25 mouse cellular contexts compared by ENCODE assay signal in genomic region chr8:61313016-61313415, GRCm38 (mm10).
DNase-seq lines count a peak whose midpoint lies in the region; ATAC-seq and TF ChIP-seq lines count a peak whose summit lies in the region.
"Had no signal": no experiment of that assay in that cellular context is flagged by ENCODE, and none has a peak within 500 bp of the region (broad histone marks: within the 10 kb centered on the region; RNA-seq: fewer than 3 reads in every experiment).

No protein-coding gene starts in this region.

- TF ChIP-seq CTCF in layer of hippocampus, adult 2 months (conservative IDR thresholded peaks at IDR 0.05): peak; percentile 30; the same call in 1 of the 2 replicates

- no peak overlapping the region for H3K9ac ChIP-seq in midbrain, embryonic 15.5 days
- no peak overlapping the region for H3K9ac ChIP-seq in forebrain, embryonic 12.5 days
- H3K9ac ChIP-seq in liver, embryonic 11.5 days (ENCODE audit: low read depth, low read length): no peak overlapping the region
- H3K9ac ChIP-seq: embryonic facial prominence, embryonic 12.5 days; heart, embryonic 12.5 days; hindbrain, embryonic 14.5 days; limb, embryonic 12.5 days; stomach, embryonic 15.5 days had no signal

- H3K27ac ChIP-seq in layer of hippocampus, adult 2 months: 0 out of 2 replicates have a peak overlapping the region, but pooled peaks have one; percentile 18
- peak overlapping the region; percentile 23 for H3K27ac ChIP-seq in midbrain, embryonic 10.5 days (replicated peaks)
- H3K27ac ChIP-seq in midbrain, embryonic 15.5 days: no peak overlapping the region; the same call in 1 of the 2 replicates
- peak overlapping the region; percentile 96 for H3K27ac ChIP-seq in brown adipose tissue, adult 24 weeks (replicated peaks; ENCODE audit: low read depth, low read length)
- no peak overlapping the region for H3K27ac ChIP-seq in forebrain, embryonic 12.5 days
- no peak overlapping the region for H3K27ac ChIP-seq in liver, embryonic 11.5 days (ENCODE audit: low read depth, low read length)
- H3K27ac ChIP-seq: embryonic facial prominence, embryonic 12.5 days; hindbrain, embryonic 14.5 days; left cerebral cortex, adult 2 months; limb, embryonic 12.5 days; stomach, embryonic 15.5 days had no signal

- no peaks in the 10 kb centered on the region; the same call in 1 of the 2 replicates for H3K9me3 ChIP-seq in midbrain, embryonic 10.5 days (replicated peaks)
- H3K9me3 ChIP-seq in midbrain, embryonic 15.5 days: no peaks in the 10 kb centered on the region
- H3K9me3 ChIP-seq in forebrain, embryonic 12.5 days: no peaks in the 10 kb centered on the region
- no peaks in the 10 kb centered on the region for H3K9me3 ChIP-seq in liver, embryonic 11.5 days (ENCODE audit: control insufficient read depth, low read length)
- H3K9me3 ChIP-seq: embryonic facial prominence, embryonic 12.5 days; stomach, embryonic 15.5 days had no signal

- peaks cover 7% of the 10 kb centered on the region for H3K36me3 ChIP-seq in midbrain, embryonic 10.5 days
- H3K36me3 ChIP-seq in midbrain, embryonic 15.5 days (replicated peaks): no peaks in the 10 kb centered on the region
- H3K36me3 ChIP-seq in forebrain, embryonic 12.5 days (replicated peaks): no peaks in the 10 kb centered on the region
- no peaks in the 10 kb centered on the region for H3K36me3 ChIP-seq in liver, embryonic 11.5 days (ENCODE audit: control insufficient read depth, insufficient read depth, low read length)
- H3K36me3 ChIP-seq: embryonic facial prominence, embryonic 12.5 days; limb, embryonic 12.5 days; stomach, embryonic 15.5 days had no signal

- peaks cover 56% of the 10 kb centered on the region for H3K4me1 ChIP-seq in midbrain, embryonic 10.5 days
- peaks cover 24% of the 10 kb centered on the region for H3K4me1 ChIP-seq in midbrain, embryonic 15.5 days
- H3K4me1 ChIP-seq in brown adipose tissue, adult 24 weeks (ENCODE audit: control insufficient read depth, insufficient read depth, insufficient read length, low read length): peaks cover 22% of the 10 kb centered on the region
- peaks cover 67% of the 10 kb centered on the region for H3K4me1 ChIP-seq in forebrain, embryonic 12.5 days
- peaks cover 4% of the 10 kb centered on the region; the same call in 1 of the 2 replicates for H3K4me1 ChIP-seq in liver, embryonic 11.5 days (replicated peaks; ENCODE audit: control insufficient read depth, insufficient read depth, low read length)
- H3K4me1 ChIP-seq: stomach, embryonic 15.5 days had no signal

- no peak for ATAC-seq in midbrain, embryonic 15.5 days (replicated peaks)
- no peak for ATAC-seq in forebrain, embryonic 12.5 days (ENCODE audit: low FRiP score)
- ATAC-seq in liver, embryonic 11.5 days (replicated peaks; ENCODE audit: low FRiP score): no peak
- ATAC-seq: activated CD4-positive, CD25-positive, alpha-beta regulatory T cell, adult 4 months; forebrain, embryonic 16.5 days had no signal

- no peak overlapping the region for H3K4me2 ChIP-seq in midbrain, embryonic 15.5 days
- no peak overlapping the region for H3K4me2 ChIP-seq in forebrain, embryonic 12.5 days
- H3K4me2 ChIP-seq in liver, embryonic 11.5 days: no peak overlapping the region
- H3K4me2 ChIP-seq: embryonic facial prominence, embryonic 12.5 days; heart, embryonic 12.5 days; hindbrain, embryonic 14.5 days; limb, embryonic 12.5 days; midbrain, embryonic 11.5 days; stomach, embryonic 15.5 days had no signal

- no peaks in the 10 kb centered on the region for H3K27me3 ChIP-seq in midbrain, embryonic 10.5 days (ENCODE audit: low read depth, poor library complexity, severe bottlenecking)
- no peaks in the 10 kb centered on the region for H3K27me3 ChIP-seq in midbrain, embryonic 15.5 days (replicated peaks)
- H3K27me3 ChIP-seq in forebrain, embryonic 12.5 days: no peaks in the 10 kb centered on the region
- H3K27me3 ChIP-seq in liver, embryonic 11.5 days (replicated peaks; ENCODE audit: control insufficient read depth, insufficient read depth, low read length): no peaks in the 10 kb centered on the region
- H3K27me3 ChIP-seq: embryonic facial prominence, embryonic 12.5 days; heart, embryonic 12.5 days; limb, embryonic 12.5 days; stomach, embryonic 15.5 days had no signal

- WGBS in midbrain, embryonic 10.5 days: 92% methylated on average over 7 of the region's 7 CpGs
- WGBS in midbrain, embryonic 15.5 days: 85% methylated on average over 7 of the region's 7 CpGs
- 85% methylated on average over 7 of the region's 7 CpGs for WGBS in forebrain, embryonic 12.5 days
- WGBS in liver, embryonic 11.5 days: 83% methylated on average over 7 of the region's 7 CpGs

- no peak for DNase-seq in layer of hippocampus, adult 2 months (ENCODE audit: low spot score in 2 of 2)
- no peak for DNase-seq in layer of hippocampus, postnatal 25 days (ENCODE audit: extremely low spot score in 1 of 2, low spot score in 1 of 2)
- DNase-seq in midbrain, embryonic 10.5 days (ENCODE audit: low spot score): no peak
- DNase-seq in liver, embryonic 11.5 days (ENCODE audit: low spot score): no peak
- DNase-seq: adrenal gland, adult 8-10 months; B cell, adult 2 months; cerebellum, adult 9-10 months; cerebellum, postnatal 36 days; gastrocnemius, postnatal 10 days; kidney, adult 11 months; kidney, postnatal 14 days; right cerebral cortex, postnatal 14 days had no signal

- H3K4me3 ChIP-seq in layer of hippocampus, adult 2 months: no peak overlapping the region
- no peak overlapping the region for H3K4me3 ChIP-seq in midbrain, embryonic 10.5 days
- H3K4me3 ChIP-seq in midbrain, embryonic 15.5 days: no peak overlapping the region
- no peak overlapping the region for H3K4me3 ChIP-seq in brown adipose tissue, adult 24 weeks (ENCODE audit: insufficient read depth, low read depth, low read length)
- H3K4me3 ChIP-seq in forebrain, embryonic 12.5 days (replicated peaks): no peak overlapping the region
- H3K4me3 ChIP-seq in liver, embryonic 11.5 days (ENCODE audit: low read depth, low read length): no peak overlapping the region
- H3K4me3 ChIP-seq: embryonic facial prominence, embryonic 12.5 days; forebrain, embryonic 10.5 days; heart, embryonic 12.5 days; left cerebral cortex, adult 2 months; limb, embryonic 12.5 days; stomach, embryonic 15.5 days had no signal

Comparison
In these comparisons a context has a peak if more than half of its experiments do, and no peak if none do; other contexts are left out.
1. H3K27ac ChIP-seq: peak in layer of hippocampus, adult 2 months (single experiment), midbrain, embryonic 10.5 days (single experiment) and brown adipose tissue, adult 24 weeks (single experiment); none in midbrain, embryonic 15.5 days (single experiment), forebrain, embryonic 12.5 days (single experiment) and liver, embryonic 11.5 days (single experiment).